12 mouse cellular contexts compared by ENCODE assay signal in the genomic region with DNA sequence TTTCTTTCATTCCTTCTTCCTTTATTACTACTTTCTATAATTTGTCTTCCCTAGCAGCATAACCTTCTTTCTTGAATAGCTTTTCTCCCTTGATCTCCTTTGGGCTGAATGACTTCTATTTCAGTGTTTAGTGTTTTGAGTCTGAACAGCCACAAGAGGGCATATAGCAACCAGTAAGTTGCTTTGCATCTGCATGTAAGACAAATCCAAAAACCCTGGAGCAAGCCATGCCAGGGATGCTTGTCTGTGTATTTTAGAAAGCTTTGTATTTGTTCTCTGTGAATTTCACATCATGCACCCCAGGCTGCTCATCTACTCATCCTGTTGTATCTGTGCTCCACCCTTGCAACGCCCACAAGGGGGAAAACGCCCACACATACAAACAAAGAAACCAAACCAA. TPM values are rescaled to one million over a fixed set of nuclear protein-coding genes. Genes with fewer than 3 reads are reported as not detected.
DNase-seq lines count a peak whose midpoint lies in the region; ATAC-seq and TF ChIP-seq lines count a peak whose summit lies in the region.
"Had no signal": no experiment of that assay in that cellular context is flagged by ENCODE, and none has a peak within 500 bp of the region (broad histone marks: within the 10 kb centered on the region; RNA-seq: fewer than 3 reads in every experiment).

No protein-coding gene starts in this region.

- no peak overlapping the region for H3K4me2 ChIP-seq in forebrain, postnatal 0 days (ENCODE audit: low read depth)
- H3K4me2 ChIP-seq in forebrain, embryonic 12.5 days: no peak overlapping the region
- no peak overlapping the region for H3K4me2 ChIP-seq in lung, postnatal 0 days (replicated peaks; ENCODE audit: low read depth, low read length)
- H3K4me2 ChIP-seq: stomach, embryonic 15.5 days had no signal

- no peaks in the 10 kb centered on the region for H3K36me3 ChIP-seq in forebrain, postnatal 0 days (ENCODE audit: insufficient read depth)
- no peaks in the 10 kb centered on the region for H3K36me3 ChIP-seq in forebrain, embryonic 12.5 days (replicated peaks)
- no peaks in the 10 kb centered on the region for H3K36me3 ChIP-seq in lung, postnatal 0 days (ENCODE audit: insufficient read depth, low read length)
- H3K36me3 ChIP-seq: stomach, embryonic 15.5 days had no signal

- peak; percentile 70 for TF ChIP-seq CTCF in forebrain, postnatal 0 days (IDR thresholded peaks at IDR 0.05; ENCODE audit: low read depth)
- TF ChIP-seq CTCF in lung, postnatal 0 days (IDR thresholded peaks at IDR 0.05): peak; percentile 55

- 89% methylated on average over 2 of the region's 2 CpGs for WGBS in forebrain, postnatal 0 days
- 77% methylated on average over 2 of the region's 2 CpGs for WGBS in forebrain, embryonic 12.5 days
- 73% methylated on average over 2 of the region's 2 CpGs for WGBS in lung, postnatal 0 days

- H3K27ac ChIP-seq in forebrain, postnatal 0 days (ENCODE audit: low read depth, low read length): no peak overlapping the region
- no peak overlapping the region for H3K27ac ChIP-seq in forebrain, embryonic 12.5 days
- H3K27ac ChIP-seq in lung, postnatal 0 days (ENCODE audit: low read length): no peak overlapping the region
- H3K27ac ChIP-seq: stomach, embryonic 15.5 days had no signal

- H3K27me3 ChIP-seq in forebrain, postnatal 0 days (ENCODE audit: insufficient read depth, low read length): no peaks in the 10 kb centered on the region
- H3K27me3 ChIP-seq in forebrain, embryonic 12.5 days: no peaks in the 10 kb centered on the region
- H3K27me3 ChIP-seq in lung, postnatal 0 days (replicated peaks; ENCODE audit: insufficient read depth, low read length): no peaks in the 10 kb centered on the region
- H3K27me3 ChIP-seq: stomach, embryonic 15.5 days had no signal

- no peak overlapping the region for H3K4me3 ChIP-seq in forebrain, postnatal 0 days (ENCODE audit: low read depth, low read length)
- no peak overlapping the region for H3K4me3 ChIP-seq in forebrain, embryonic 12.5 days (replicated peaks)
- H3K4me3 ChIP-seq in lung, postnatal 0 days (ENCODE audit: low read depth, low read length): no peak overlapping the region
- H3K4me3 ChIP-seq: stomach, embryonic 15.5 days had no signal

- DNase-seq in forebrain, postnatal 0 days: peak; percentile 57
- peak; percentile 39 for DNase-seq in lung, postnatal 0 days (ENCODE audit: low spot score)
- no peak for DNase-seq in lung, postnatal 4 days
- peak; percentile 40 for DNase-seq in retina, embryonic 14.5 days (ENCODE audit: low spot score)
- DNase-seq in left cerebral cortex, adult 18-20 months (ENCODE audit: low spot score in 2 of 2): no peak
- DNase-seq in kidney, adult 18-20 months: no peak

- peak; percentile 82 for ATAC-seq in forebrain, postnatal 0 days
- no peak for ATAC-seq in forebrain, embryonic 12.5 days (ENCODE audit: low FRiP score)
- no peak for ATAC-seq in lung, postnatal 0 days
- ATAC-seq in activated CD4-positive, CD25-positive, alpha-beta regulatory T cell, adult 4 months: peak; percentile 27

- no peak overlapping the region for H3K9ac ChIP-seq in forebrain, postnatal 0 days
- no peak overlapping the region for H3K9ac ChIP-seq in forebrain, embryonic 12.5 days
- H3K9ac ChIP-seq in lung, postnatal 0 days (replicated peaks; ENCODE audit: low read depth): no peak overlapping the region
- H3K9ac ChIP-seq: stomach, embryonic 15.5 days had no signal

- H3K4me1 ChIP-seq in forebrain, postnatal 0 days (ENCODE audit: insufficient read depth): no peaks in the 10 kb centered on the region
- H3K4me1 ChIP-seq in forebrain, embryonic 12.5 days: no peaks in the 10 kb centered on the region
- no peaks in the 10 kb centered on the region for H3K4me1 ChIP-seq in lung, postnatal 0 days (ENCODE audit: insufficient read depth, low read depth, low read length)
- H3K4me1 ChIP-seq: stomach, embryonic 15.5 days had no signal

- no peaks in the 10 kb centered on the region for H3K9me3 ChIP-seq in forebrain, postnatal 0 days (ENCODE audit: low read length)
- no peaks in the 10 kb centered on the region for H3K9me3 ChIP-seq in forebrain, embryonic 12.5 days
- no peaks in the 10 kb centered on the region for H3K9me3 ChIP-seq in lung, postnatal 0 days (ENCODE audit: low read length)
- H3K9me3 ChIP-seq: stomach, embryonic 15.5 days had no signal

- no peak for TF ChIP-seq EP300 in lung, postnatal 0 days (IDR thresholded peaks at IDR 0.05)

RNA-seq across cellular contexts. Expression of gene Fpr3, which starts 11.6 kb away (rescaled TPM):
- total RNA-seq in forebrain, postnatal 0 days (2014; rRNA removed): not detected in 2 replicates
- polyA plus RNA-seq in forebrain, postnatal 0 days (2015; fragmentation: Nextera tagmentation; extraction: Ambion mirVana): not detected in 2 replicates
- not detected in 2 replicates for polyA plus RNA-seq in forebrain, embryonic 12.5 days (2016; fragmentation: Nextera tagmentation; extraction: Ambion mirVana)
- polyA plus RNA-seq in lung, postnatal 0 days (2015; fragmentation: Nextera tagmentation; extraction: Ambion mirVana): not detected in 2 replicates
- under 1 TPM in 1 of 2 experiments, not detected in 1; 0.54 TPM for polyA plus RNA-seq in activated CD4-positive, CD25-positive, alpha-beta regulatory T cell, adult 4 months (2017; shearing (Covaris generic))
- total RNA-seq in left cerebral cortex, adult 18-20 months (2021): not detected
- total RNA-seq: liver, adult 2 months had no signal
- polyA plus RNA-seq: kidney, embryonic 16.5 days; liver, adult 2 months; neural tube, embryonic 11.5 days; stomach, embryonic 15.5 days had no signal

RNA-seq across cellular contexts. Expression of gene Fpr2, which starts 11.6 kb away (rescaled TPM):
- 0.38 TPM in 1 of 2 replicates, not detected in the other for total RNA-seq in forebrain, postnatal 0 days (2014; rRNA removed)
- 0.28 and 0.56 TPM in 2 replicates for polyA plus RNA-seq in forebrain, postnatal 0 days (2015; fragmentation: Nextera tagmentation; extraction: Ambion mirVana)
- not detected in 2 replicates for polyA plus RNA-seq in forebrain, embryonic 12.5 days (2016; fragmentation: Nextera tagmentation; extraction: Ambion mirVana)
- 12.6 and 15.4 TPM in 2 replicates for polyA plus RNA-seq in lung, postnatal 0 days (2015; fragmentation: Nextera tagmentation; extraction: Ambion mirVana)
- under 1 TPM in 1 of 2 experiments, not detected in 1; 0.69 TPM for polyA plus RNA-seq in activated CD4-positive, CD25-positive, alpha-beta regulatory T cell, adult 4 months (2017; shearing (Covaris generic))
- not detected for total RNA-seq in left cerebral cortex, adult 18-20 months (2021)
- polyA plus RNA-seq: neural tube, embryonic 11.5 days had no signal

RNA-seq across cellular contexts. Expression of gene Fpr1, which starts 15.5 kb away (rescaled TPM):
- 0.69 TPM in 1 of 2 replicates, not detected in the other for total RNA-seq in forebrain, postnatal 0 days (2014; rRNA removed)
- polyA plus RNA-seq in forebrain, postnatal 0 days (2015; fragmentation: Nextera tagmentation; extraction: Ambion mirVana): 0.16 TPM in 1 of 2 replicates, not detected in the other
- polyA plus RNA-seq in forebrain, embryonic 12.5 days (2016; fragmentation: Nextera tagmentation; extraction: Ambion mirVana): not detected in 2 replicates
- polyA plus RNA-seq in lung, postnatal 0 days (2015; fragmentation: Nextera tagmentation; extraction: Ambion mirVana): 13.7 and 14.9 TPM in 2 replicates
- under 1 TPM in 1 of 2 experiments, not detected in 1; 0.33 TPM for polyA plus RNA-seq in activated CD4-positive, CD25-positive, alpha-beta regulatory T cell, adult 4 months (2017; shearing (Covaris generic))
- not detected for total RNA-seq in left cerebral cortex, adult 18-20 months (2021)
- polyA plus RNA-seq: neural tube, embryonic 11.5 days had no signal

RNA-seq across cellular contexts. Expression of gene Has1, which starts 44.3 kb away (rescaled TPM):
- total RNA-seq in forebrain, postnatal 0 days (2014; rRNA removed): 0.23 and 0.90 TPM in 2 replicates
- polyA plus RNA-seq in forebrain, postnatal 0 days (2015; fragmentation: Nextera tagmentation; extraction: Ambion mirVana): 0.20 and 0.53 TPM in 2 replicates
- polyA plus RNA-seq in forebrain, embryonic 12.5 days (2016; fragmentation: Nextera tagmentation; extraction: Ambion mirVana): 0.83 and 1.4 TPM in 2 replicates
- polyA plus RNA-seq in lung, postnatal 0 days (2015; fragmentation: Nextera tagmentation; extraction: Ambion mirVana): 1.9 and 2.4 TPM in 2 replicates
- not detected for polyA plus RNA-seq in activated CD4-positive, CD25-positive, alpha-beta regulatory T cell, adult 4 months (2017; shearing (Covaris generic))
- total RNA-seq in left cerebral cortex, adult 18-20 months (2021): 1 to 10 TPM in 1 of 2 experiments, under 1 TPM in 1; 0.67 to 1.4 TPM
- total RNA-seq: liver, adult 2 months had no signal
- polyA plus RNA-seq: liver, adult 2 months had no signal

Comparison
In these comparisons a context has a peak if more than half of its experiments do, and no peak if none do; other contexts are left out.
1. ATAC-seq: peak in forebrain, postnatal 0 days (single experiment) and activated CD4-positive, CD25-positive, alpha-beta regulatory T cell, adult 4 months (single experiment); none in forebrain, embryonic 12.5 days (single experiment) and lung, postnatal 0 days (single experiment).
2. DNase-seq: peak in forebrain, postnatal 0 days (single experiment), lung, postnatal 0 days (single experiment) and retina, embryonic 14.5 days (single experiment); none in lung, postnatal 4 days (0 of 2), left cerebral cortex, adult 18-20 months (0 of 2) and kidney, adult 18-20 months (single experiment).
3. RNA of gene Fpr1, which starts 15.5 kb away (polyA plus RNA-seq): 13.7 to 14.9 TPM in lung, postnatal 0 days; 0.33 TPM in activated CD4-positive, CD25-positive, alpha-beta regulatory T cell, adult 4 months, 0.16 TPM in forebrain, postnatal 0 days and not detected in forebrain, embryonic 12.5 days; every median in the first group is over 10 times any median in the second.